Mouse (Mus musculus) gastrocnemius, adult 2 months (tissue): ENCODE data around the gene Asb2. TPM values are rescaled to one million over a fixed set of nuclear protein-coding genes. Genes with fewer than 3 reads are reported as not detected.

ENCODE experiments used
- DNase-seq: peaks from one replicate; pipeline ENCODE4 v3.0.0; 2022
- H3K27ac ChIP-seq: fragments of 200-600 bp; 2 replicates; pipeline ENCODE4 v1.8.1; 2022; ENCODE audit warnings: mild to moderate bottlenecking
- H3K4me3 ChIP-seq: fragments of 200-600 bp; 2 replicates; pipeline ENCODE4 v1.8.1; 2022; ENCODE audit warnings: mild to moderate bottlenecking, moderate library complexity
- CTCF ChIP-seq: fragments of 200-600 bp; IDR thresholded peaks from 2 replicates; pipeline ENCODE4 v1.8.1; 2022; ENCODE audit warnings: antibody characterized with exemption, mild to moderate bottlenecking, moderate library complexity
- intact Hi-C: fragments of 180-260 bp; cut with DNase I; formaldehyde crosslinking; loops from one replicate; pipeline ENCODE4 v1.15.1; 2025
- total RNA-seq, 2 experiments: library from RNA; stranded (reverse); gene quantifications; 2 replicates each; pipeline ENCODE4 v1.2.3; 2021

Gene Asb2
- total RNA-seq, 2 experiments from 2014 or later: 548 to 725 TPM

- intact Hi-C loops: no loop called here
- DNase-seq: no peak
Measured at GRCm38 (mm10) chr12:103356415-103356748, 581 bp upstream of the Asb2 start.

GRCm38 (mm10) chr12:103353538-103353937 lies 2.3 kb downstream of the Asb2 start:
- H3K4me3 ChIP-seq: peak overlapping the region; percentile 85
- H3K27ac ChIP-seq: peak overlapping the region; percentile 98
- intact Hi-C loops: no loop called here
- peak; percentile 93 for DNase-seq
- TF ChIP-seq CTCF: peak; percentile 70

More at GRCm38 (mm10) chr12:103356415-103356748, 581 bp upstream of the Asb2 start:
- Histone ChIP-seq H3K4me3 (peak overlapping the region; percentile 85), H3K27ac (peak overlapping the region; percentile 98)
- TF ChIP-seq CTCF: no peak

DNA sequence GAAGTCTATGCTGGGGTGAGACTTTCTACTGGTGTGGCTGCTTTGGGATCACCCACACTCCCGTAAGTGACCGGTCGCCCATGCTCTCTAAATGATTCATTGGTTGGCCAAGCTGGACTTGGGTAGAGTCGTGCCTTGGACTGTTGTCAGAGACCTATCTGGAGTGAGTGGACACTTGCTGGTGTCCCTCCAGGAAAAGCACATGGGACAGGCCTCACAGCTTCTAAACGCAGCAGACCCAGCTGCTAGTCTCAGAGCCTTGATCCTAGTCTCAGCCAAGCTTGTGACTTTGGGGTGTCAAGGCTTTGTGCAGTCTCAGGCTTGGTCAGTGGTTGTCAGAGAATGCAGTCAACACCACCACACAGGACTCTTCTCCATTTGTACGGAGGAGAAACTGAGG lies 3.1 kb downstream of the Asb2 start:
- intact Hi-C loops: no loop called here
- TF ChIP-seq CTCF: no peak
- peak; percentile 78 for DNase-seq
- Histone ChIP-seq H3K4me3 (peak overlapping the region; percentile 85), H3K27ac (peak overlapping the region; percentile 98)

DNA sequence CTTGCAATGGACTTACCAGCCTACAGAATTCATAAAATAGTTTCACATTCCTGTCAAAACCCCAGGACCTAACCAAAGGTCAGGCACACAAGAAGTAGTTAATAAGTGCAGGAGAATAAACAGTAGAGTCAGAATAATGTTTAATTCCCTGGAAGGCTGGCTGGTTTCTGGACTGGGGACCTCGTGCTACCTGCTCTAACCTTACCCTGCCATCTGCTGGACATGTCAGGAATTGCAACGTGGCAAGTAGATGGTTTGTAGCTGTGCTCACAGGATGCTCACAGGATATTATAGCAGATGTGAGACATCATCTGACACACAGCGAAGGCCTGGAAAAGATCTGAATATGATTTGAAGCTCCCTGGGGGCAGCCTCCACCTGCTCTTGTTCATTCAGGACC lies 7.3 kb downstream of the Asb2 start:
- DNase-seq: peak; percentile 84
- peak overlapping the region; percentile 65 for H3K27ac ChIP-seq
- intact Hi-C loops: no loop called here
- peak overlapping the region; percentile 55 for H3K4me3 ChIP-seq
- peak; percentile 94 for TF ChIP-seq CTCF

DNA sequence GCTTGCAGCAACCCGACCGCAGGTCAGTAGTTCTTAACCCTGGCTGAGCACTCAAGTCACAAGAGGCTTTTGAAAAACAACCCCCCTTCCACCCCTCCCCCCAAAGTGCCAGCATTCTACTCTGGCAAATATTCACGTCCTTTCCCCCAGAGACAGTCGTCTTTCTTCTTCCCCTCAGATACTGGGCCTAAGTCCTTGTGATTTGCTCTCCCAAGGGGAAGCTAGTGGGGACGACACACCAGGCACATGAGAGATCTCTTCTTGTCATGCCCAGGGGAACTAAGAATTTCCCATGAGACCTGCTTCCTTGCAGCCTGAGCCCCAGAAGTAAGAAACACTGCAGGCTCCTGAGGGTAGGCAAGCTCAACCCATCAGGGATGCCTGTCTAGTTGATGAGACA lies 8.4 kb downstream of the Asb2 start:
- peak overlapping the region; percentile 65 for H3K27ac ChIP-seq
- no peak for TF ChIP-seq CTCF

GRCm38 (mm10) chr12:103346945-103347344 lies 8.9 kb downstream of the Asb2 start:
- peak overlapping the region; percentile 55 for H3K4me3 ChIP-seq
- intact Hi-C loops: no loop called here
- DNase-seq: no peak
- H3K27ac ChIP-seq: peak overlapping the region; percentile 65
- no peak for TF ChIP-seq CTCF

More for the DNA sequence above, 8.4 kb downstream of the Asb2 start:
- peak overlapping the region; percentile 55 for H3K4me3 ChIP-seq
- intact Hi-C loops: no loop called here
- no peak for DNase-seq

- Histone ChIP-seq H3K4me3 (peak overlapping the region; percentile 28; the same call in 1 of the 2 replicates), H3K27ac (no peak overlapping the region)
- TF ChIP-seq CTCF: no peak
- intact Hi-C loops: no loop called here
- DNase-seq: no peak
Measured at GRCm38 (mm10) chr12:103344934-103345333, 10.9 kb downstream of the Asb2 start.

DNA sequence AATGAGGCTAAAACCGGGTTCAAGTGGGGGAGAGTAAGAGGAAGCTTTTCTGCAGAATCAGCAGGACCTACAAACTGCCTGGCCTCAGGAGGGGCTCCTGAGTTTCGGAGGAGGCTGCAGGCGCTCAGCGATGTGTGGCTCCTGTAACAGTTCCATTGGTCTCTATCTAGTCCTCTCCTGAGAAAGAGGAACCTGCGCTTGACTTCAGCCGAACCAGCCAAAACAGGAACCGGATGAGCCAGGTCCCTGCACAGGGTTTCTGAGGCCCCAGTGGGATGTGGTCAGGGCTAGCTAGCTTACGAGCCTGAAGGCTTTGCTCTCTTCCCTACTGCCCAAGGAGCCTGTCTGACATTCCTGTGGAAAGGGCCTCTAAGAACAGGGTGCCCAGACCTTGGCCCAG lies 12.3 kb downstream of the Asb2 start:
- Histone ChIP-seq H3K27ac (peak overlapping the region; percentile 65), H3K4me3 (peak overlapping the region; percentile 6)
- DNase-seq: no peak
- intact Hi-C loops: no loop called here
- TF ChIP-seq CTCF: no peak

DNA sequence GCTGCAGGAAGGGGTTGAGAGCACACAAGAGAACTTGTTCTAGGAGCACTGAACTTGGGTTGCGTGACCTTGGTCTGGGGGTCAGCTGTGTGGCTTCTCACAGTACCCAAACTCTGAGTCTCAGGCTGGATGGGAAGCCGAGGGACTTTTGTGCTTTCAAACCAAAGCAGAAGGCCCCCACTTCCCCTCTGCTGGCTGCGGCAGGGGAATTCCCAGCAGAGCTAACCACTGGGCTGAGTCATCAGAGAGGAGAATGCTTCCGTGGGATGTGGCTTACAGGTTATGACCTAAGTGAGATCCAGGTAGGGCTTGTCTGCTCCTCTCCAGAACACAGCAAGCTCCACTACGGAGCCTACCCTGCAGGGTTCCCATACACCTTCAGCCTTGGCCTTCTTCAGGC lies 14.6 kb downstream of the Asb2 start:
- no peak for DNase-seq
- H3K4me3 ChIP-seq: peak overlapping the region; percentile 27
- intact Hi-C loops: no loop called here
- peak overlapping the region; percentile 57; the same call in 1 of the 2 replicates for H3K27ac ChIP-seq
- TF ChIP-seq CTCF: no peak

DNA sequence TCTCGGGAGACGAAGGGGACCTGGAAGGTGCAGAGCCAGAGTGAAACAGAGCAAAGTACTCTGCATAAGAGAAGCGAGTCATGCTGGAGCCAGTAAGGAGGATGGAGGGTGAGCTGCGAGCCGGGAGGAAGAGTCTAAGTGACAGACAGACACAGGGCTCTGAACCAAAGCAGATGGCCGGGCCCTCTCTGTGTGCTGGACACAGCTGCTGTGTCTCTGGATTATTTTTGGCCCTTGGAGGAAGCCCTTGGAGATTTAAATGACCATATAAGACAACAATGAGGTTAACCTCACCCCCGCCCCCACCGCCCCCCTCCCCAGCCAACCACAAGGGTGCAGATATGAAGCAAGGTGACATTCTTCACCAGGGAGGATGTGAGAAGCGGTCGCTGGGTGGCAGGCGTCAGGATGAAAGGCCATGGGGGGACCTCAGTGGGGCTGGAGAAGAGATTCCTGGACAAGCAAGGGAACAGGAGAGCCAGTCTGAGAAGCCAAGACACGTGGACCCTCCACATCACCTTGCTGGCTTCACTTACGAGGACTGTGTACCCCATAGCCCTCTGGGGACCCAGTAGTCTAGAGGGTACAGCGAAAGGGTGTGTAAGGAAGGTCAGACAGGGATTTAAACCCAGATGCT lies 17.5 kb downstream of the Asb2 start:
- no peak for TF ChIP-seq CTCF
- peak overlapping the region; percentile 45 for H3K4me3 ChIP-seq
- intact Hi-C loops: no loop called here
- DNase-seq: no peak
- peak overlapping the region; percentile 57 for H3K27ac ChIP-seq

GRCm38 (mm10) chr12:103336766-103337165 lies 19.0 kb downstream of the Asb2 start:
- DNase-seq: no peak
- Histone ChIP-seq H3K27ac (peak overlapping the region; percentile 57), H3K4me3 (peak overlapping the region; percentile 45; the same call in 1 of the 2 replicates)
- no peak for TF ChIP-seq CTCF
- intact Hi-C loops: no loop called here

DNA sequence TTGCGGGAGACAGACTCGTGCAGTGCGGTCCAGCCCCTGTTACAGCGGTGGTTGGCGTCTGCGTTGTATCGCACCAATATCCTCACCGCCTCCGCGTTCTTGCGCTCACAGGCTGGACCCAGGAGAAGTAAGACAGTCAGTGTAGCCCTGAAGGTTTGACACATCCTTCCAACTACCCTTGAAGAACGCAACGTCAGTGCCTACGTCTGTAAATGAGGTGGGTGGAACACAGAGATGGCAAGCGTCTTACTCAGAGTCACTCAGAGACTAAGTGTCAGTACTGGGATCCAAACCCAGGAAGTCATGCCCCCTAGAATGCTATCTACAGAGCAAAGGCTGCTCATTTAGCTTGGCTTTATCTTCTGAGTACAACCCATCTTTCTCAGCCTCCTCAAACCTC lies 22.4 kb downstream of the Asb2 start:
- H3K4me3 ChIP-seq: no peak overlapping the region
- intact Hi-C loops: no loop called here
- peak overlapping the region; percentile 24; the same call in 1 of the 2 replicates for H3K27ac ChIP-seq
- DNase-seq: no peak
- TF ChIP-seq CTCF: no peak

- TF ChIP-seq CTCF: no peak
- H3K27ac ChIP-seq: peak overlapping the region; percentile 24; the same call in 1 of the 2 replicates
- intact Hi-C loops: no loop called here
- no peak for DNase-seq
- no peak overlapping the region for H3K4me3 ChIP-seq
Measured at GRCm38 (mm10) chr12:103332879-103333278, 22.9 kb downstream of the Asb2 start.

GRCm38 (mm10) chr12:103331491-103331890 lies 24.3 kb downstream of the Asb2 start:
- Histone ChIP-seq H3K27ac (peak overlapping the region; percentile 2; the same call in 1 of the 2 replicates), H3K4me3 (no peak overlapping the region)
- no peak for DNase-seq
- intact Hi-C loops: no loop called here
- no peak for TF ChIP-seq CTCF
